Mouse (Mus musculus) embryonic facial prominence, embryonic 13.5 days (tissue): ENCODE data around the gene Zfp967. TPM values are rescaled to one million over a fixed set of nuclear protein-coding genes. Genes with fewer than 3 reads are reported as not detected.
"Not testable (repeated sequence)": the region's sequence is repeated elsewhere in the genome, so short reads cannot be mapped to it uniquely, and the experiment has no call there.

Experiments
- ATAC-seq: fragments of 200-750 bp; cut with Nextera tagmentation; 2 replicates; pipeline ENCODE4 v1.8.0; 2017; ENCODE audit warnings: low read depth; ENCODE audit not compliant: insufficient number of reproducible peaks, insufficient read depth, low FRiP score, low TSS enrichment
- H3K27ac ChIP-seq: fragments of 300-500 bp; sonication (generic); 2 replicates; pipeline ENCODE4 v1.5.1; 2015; ENCODE audit warnings: moderate library complexity, mild to moderate bottlenecking, inconsistent platforms
- H3K27me3 ChIP-seq: fragments of 300-500 bp; sonication (generic); 2 replicates; pipeline ENCODE4 v1.6.1; 2015; ENCODE audit warnings: mild to moderate bottlenecking, inconsistent platforms
- H3K36me3 ChIP-seq: fragments of 300-500 bp; sonication (generic); 2 replicates; pipeline ENCODE4 v1.6.1; 2015; ENCODE audit warnings: mild to moderate bottlenecking, inconsistent platforms
- H3K4me1 ChIP-seq: fragments of 300-500 bp; sonication (generic); 2 replicates; pipeline ENCODE4 v1.6.1; 2015; ENCODE audit warnings: inconsistent platforms
- H3K4me2 ChIP-seq: fragments of 300-500 bp; sonication (generic); 2 replicates; pipeline ENCODE4 v1.6.1; 2015; ENCODE audit warnings: moderate library complexity, mild to moderate bottlenecking, inconsistent platforms
- H3K4me3 ChIP-seq: fragments of 300-500 bp; sonication (generic); 2 replicates; pipeline ENCODE4 v1.5.1; 2015; ENCODE audit warnings: mild to moderate bottlenecking, inconsistent platforms
- H3K9ac ChIP-seq: fragments of 300-500 bp; sonication (generic); 2 replicates; pipeline ENCODE4 v1.6.1; 2015; ENCODE audit warnings: mild to moderate bottlenecking, inconsistent platforms
- H3K9me3 ChIP-seq: fragments of 300-500 bp; sonication (generic); 2 replicates; pipeline ENCODE4 v1.6.1; 2016; ENCODE audit warnings: inconsistent platforms
- WGBS: fragments of 180-500 bp; shearing (Covaris S2); methylation state at CpG from one replicate; pipeline ENCODE4 v1.1.7; 2015; ENCODE audit warnings: mixed read lengths; 5-methylcytosine and 5-hydroxymethylcytosine counted together
- polyA plus RNA-seq: library from polyadenylated mRNA; unstranded; fragments of >200 nt; fragmentation: Nextera tagmentation; extraction: Ambion mirVana; gene quantifications from 2 replicates; pipeline ENCODE4 v1.2.1, GENCODE M21; 2015

Gene Zfp967
- polyA plus RNA-seq, result not detected in 2 replicates

GRCm38 (mm10) chr2:176520756-176521155, at the start of gene Zfp967:
Gene Zfp967 (plus strand): TSS chr2:176521056.
- ATAC-seq, H3K27me3 ChIP-seq, H3K4me3 ChIP-seq, H3K9ac ChIP-seq, H3K9me3 ChIP-seq, H3K4me1 ChIP-seq, H3K27ac ChIP-seq, H3K4me2 ChIP-seq, H3K36me3 ChIP-seq: not testable (repeated sequence)
- no CpG with 5 or more reads among the region's 9 CpGs for WGBS

- H3K9ac ChIP-seq, ATAC-seq, H3K4me2 ChIP-seq, H3K4me1 ChIP-seq, H3K27ac ChIP-seq, H3K27me3 ChIP-seq, H3K36me3 ChIP-seq, H3K4me3 ChIP-seq, H3K9me3 ChIP-seq: not testable (repeated sequence)
- no CpG with 5 or more reads among the region's 4 CpGs for WGBS
These were observed 34.2 kb upstream of the Zfp967 start, which contains the start of gene Gm14434 for GRCm38 (mm10) chr2:176486683-176487082. Gene Gm14434 (minus strand): TSS chr2:176486783.

Other genes with a start within 250 kb of the Zfp967 start
- not detected in 2 replicates for gene Gm11009, start 201.6 kb upstream of the Zfp967 start, polyA plus RNA-seq
- 14.3 and 15.7 TPM in 2 replicates for gene Gm14435, start 97.5 kb upstream of the Zfp967 start, polyA plus RNA-seq
- gene Gm14434, start 34.3 kb upstream of the Zfp967 start, polyA plus RNA-seq, result 1.1 and 9.8 TPM in 2 replicates
- 25.9 and 34.1 TPM in 2 replicates for gene Gm14308, start 115.3 kb downstream of the Zfp967 start, polyA plus RNA-seq
- 7.6 and 11.3 TPM in 2 replicates for gene Zfp973, start 149.5 kb downstream of the Zfp967 start, polyA plus RNA-seq
- gene Gm14305, start 187.3 kb downstream of the Zfp967 start, polyA plus RNA-seq, result 34.4 and 38.0 TPM in 2 replicates